Mouse (Mus musculus) liver, adult 2 months (tissue): Measurements from ENCODE around the gene Hist1h4a.

Source experiments
- CTCF ChIP-seq: fragments of 200-500 bp; IDR thresholded peaks from 2 replicates; pipeline ENCODE4 v1.5.1; 2011; ENCODE audit warnings: low read depth, low read length, control low read depth
- POLR2A ChIP-seq: fragments of 200-500 bp; IDR thresholded peaks from 2 replicates; pipeline ENCODE4 v1.6.1; 2011; ENCODE audit warnings: low read length, control low read depth; ENCODE audit not compliant: insufficient read depth; ENCODE audit errors: extremely low read depth

GRCm38 (mm10) chr13:23763242-23763585 is 2.2 kb upstream of the Hist1h4a start:
- no peak for TF ChIP-seq CTCF
- TF ChIP-seq POLR2A, result no peak
